Mouse (Mus musculus) heart, embryonic 16.5 days (tissue): ENCODE results near the gene Cdrt4. TPM values are rescaled to one million over a fixed set of nuclear protein-coding genes. Genes with fewer than 3 reads are reported as not detected.

Source experiments
- ATAC-seq: fragments of 200-750 bp; cut with Nextera tagmentation; replicated peaks from 2 replicates; pipeline ENCODE4 v1.8.0; 2017; ENCODE audit warnings: moderate number of reproducible peaks; ENCODE audit not compliant: insufficient read depth, low FRiP score; ENCODE audit errors: extremely low read depth
- H3K27ac ChIP-seq: fragments of 300-500 bp; sonication (generic); 2 replicates; pipeline ENCODE4 v1.5.1; 2014; ENCODE audit warnings: mild to moderate bottlenecking, low read length, control low read depth, moderate library complexity
- H3K27me3 ChIP-seq: fragments of 300-500 bp; sonication (generic); 2 replicates; pipeline ENCODE4 v1.6.1; 2014; ENCODE audit warnings: low read length, mixed read lengths; ENCODE audit not compliant: control insufficient read depth, insufficient read depth
- H3K36me3 ChIP-seq: fragments of 300-500 bp; sonication (generic); 2 replicates; pipeline ENCODE4 v1.6.1; 2014; ENCODE audit not compliant: control insufficient read depth, insufficient read depth
- H3K4me1 ChIP-seq: fragments of 300-500 bp; sonication (generic); 2 replicates; pipeline ENCODE4 v1.6.1; 2014; ENCODE audit warnings: low read length, mixed read lengths; ENCODE audit not compliant: control insufficient read depth, insufficient read depth
- H3K4me2 ChIP-seq: fragments of 300-500 bp; sonication (generic); 2 replicates; pipeline ENCODE4 v1.6.1; 2014; ENCODE audit warnings: low read depth, mild to moderate bottlenecking, control low read depth, low read length
- H3K4me3 ChIP-seq: fragments of 300-500 bp; sonication (generic); 2 replicates; pipeline ENCODE4 v1.5.1; 2014; ENCODE audit warnings: mild to moderate bottlenecking, control low read depth, low read length
- H3K9ac ChIP-seq: fragments of 300-500 bp; sonication (generic); 2 replicates; pipeline ENCODE4 v1.6.1; 2014; ENCODE audit warnings: low read length, control low read depth
- H3K9me3 ChIP-seq: fragments of 300-500 bp; sonication (generic); replicated peaks from 2 replicates; pipeline ENCODE4 v1.6.1; 2016; ENCODE audit warnings: low read length; ENCODE audit not compliant: control insufficient read depth
- WGBS: fragments of 180-500 bp; shearing (Covaris S2); extraction: QIAGEN DNeasy Blood & Tissue Kit; methylation state at CpG from one replicate; pipeline ENCODE4 v1.1.7; 2014; 5-methylcytosine and 5-hydroxymethylcytosine counted together
- polyA plus RNA-seq: library from polyadenylated mRNA; unstranded; fragments of >200 nt; fragmentation: Nextera tagmentation; extraction: Ambion mirVana; gene quantifications from 2 replicates; pipeline ENCODE4 v1.2.1, GENCODE M21; 2015

Gene Cdrt4
- polyA plus RNA-seq, 1 experiment from 2014 or later: 0.41 TPM

- no peaks in the 10 kb centered on the region for H3K27me3 ChIP-seq
- H3K4me2 ChIP-seq: no peak overlapping the region
- H3K27ac ChIP-seq: no peak overlapping the region
- H3K9ac ChIP-seq: no peak overlapping the region
- H3K4me1 ChIP-seq: peaks cover 4% of the 10 kb centered on the region; the same call in 1 of the 2 replicates
- H3K4me3 ChIP-seq: no peak overlapping the region
- ATAC-seq: no peak; the same call in 1 of the 2 replicates
- H3K9me3 ChIP-seq: no peaks in the 10 kb centered on the region
- H3K36me3 ChIP-seq: no peaks in the 10 kb centered on the region
Measured at GRCm38 (mm10) chr11:63020633-63021032, 69.6 kb downstream of the Cdrt4 start.

GRCm38 (mm10) chr11:63021141-63021806 lies 70.3 kb downstream of the Cdrt4 start:
- Histone ChIP-seq H3K9ac (no peak overlapping the region), H3K9me3 (no peaks in the 10 kb centered on the region), H3K4me3 (no peak overlapping the region), H3K4me1 (peaks cover 4% of the 10 kb centered on the region; the same call in 1 of the 2 replicates), H3K4me2 (no peak overlapping the region), H3K27me3 (no peaks in the 10 kb centered on the region), H3K36me3 (no peaks in the 10 kb centered on the region), H3K27ac (no peak overlapping the region)
- WGBS: 65% methylated on average over 5 of the region's 5 CpGs
- no peak for ATAC-seq

DNA sequence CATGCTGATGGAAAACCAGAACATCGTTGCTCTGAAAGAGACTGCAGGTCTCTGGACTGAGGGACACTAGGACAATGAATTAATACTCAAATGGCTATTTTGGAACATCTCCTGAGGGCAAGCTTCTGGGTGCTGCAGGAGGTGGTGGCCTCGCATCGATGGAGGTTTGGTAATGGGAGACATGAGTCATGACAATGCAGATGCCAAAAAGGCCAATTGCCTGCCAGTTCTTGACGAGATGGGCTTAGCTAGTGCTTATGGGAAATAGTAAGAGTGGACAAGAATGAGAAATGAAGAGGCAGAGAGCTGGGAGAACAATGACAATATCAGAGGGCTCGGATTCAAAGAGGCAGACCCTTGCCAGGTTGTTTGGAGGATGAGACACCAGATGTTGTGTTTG lies 72.5 kb downstream of the Cdrt4 start:
- Histone ChIP-seq H3K27me3 (no peaks in the 10 kb centered on the region), H3K4me2 (no peak overlapping the region), H3K27ac (no peak overlapping the region), H3K4me3 (no peak overlapping the region), H3K4me1 (peaks cover 8% of the 10 kb centered on the region), H3K9ac (no peak overlapping the region), H3K9me3 (no peaks in the 10 kb centered on the region), H3K36me3 (no peaks in the 10 kb centered on the region)
- ATAC-seq: no peak
- WGBS: 53% methylated on average over 5 of the region's 5 CpGs

- 17% methylated on average over 2 of the region's 2 CpGs for WGBS
- Histone ChIP-seq H3K9me3 (no peaks in the 10 kb centered on the region), H3K36me3 (no peaks in the 10 kb centered on the region), H3K4me3 (no peak overlapping the region), H3K4me2 (no peak overlapping the region), H3K27me3 (no peaks in the 10 kb centered on the region), H3K4me1 (peaks cover 8% of the 10 kb centered on the region), H3K27ac (no peak overlapping the region), H3K9ac (no peak overlapping the region)
- no peak for ATAC-seq
Measured at GRCm38 (mm10) chr11:63024136-63024535, 73.1 kb downstream of the Cdrt4 start.

DNA sequence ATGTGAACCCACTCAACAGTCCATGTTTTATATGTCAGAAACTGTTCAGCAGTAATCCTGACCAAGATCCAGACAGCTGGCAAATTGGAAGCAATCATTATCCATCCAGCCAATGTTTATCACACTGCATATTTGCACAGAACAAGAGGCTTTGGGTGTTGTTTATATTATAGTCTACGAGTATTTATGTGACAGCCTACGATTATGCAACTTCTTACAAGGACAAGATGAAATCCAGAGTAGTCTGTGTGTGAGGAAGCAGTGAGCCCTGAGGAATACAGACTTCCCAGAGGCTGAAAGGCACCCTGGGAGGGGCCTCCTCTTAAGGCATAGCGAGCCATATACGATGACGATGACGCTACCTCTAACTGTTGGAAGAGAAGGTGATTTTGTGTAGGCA lies 74.5 kb downstream of the Cdrt4 start:
- 67% methylated on average over 6 of the region's 6 CpGs for WGBS
- H3K27me3 ChIP-seq: no peaks in the 10 kb centered on the region
- no peak overlapping the region for H3K9ac ChIP-seq
- no peak overlapping the region for H3K4me2 ChIP-seq
- H3K4me3 ChIP-seq: no peak overlapping the region
- H3K36me3 ChIP-seq: no peaks in the 10 kb centered on the region
- no peak for ATAC-seq
- H3K4me1 ChIP-seq: peaks cover 8% of the 10 kb centered on the region
- no peaks in the 10 kb centered on the region for H3K9me3 ChIP-seq
- H3K27ac ChIP-seq: no peak overlapping the region

DNA sequence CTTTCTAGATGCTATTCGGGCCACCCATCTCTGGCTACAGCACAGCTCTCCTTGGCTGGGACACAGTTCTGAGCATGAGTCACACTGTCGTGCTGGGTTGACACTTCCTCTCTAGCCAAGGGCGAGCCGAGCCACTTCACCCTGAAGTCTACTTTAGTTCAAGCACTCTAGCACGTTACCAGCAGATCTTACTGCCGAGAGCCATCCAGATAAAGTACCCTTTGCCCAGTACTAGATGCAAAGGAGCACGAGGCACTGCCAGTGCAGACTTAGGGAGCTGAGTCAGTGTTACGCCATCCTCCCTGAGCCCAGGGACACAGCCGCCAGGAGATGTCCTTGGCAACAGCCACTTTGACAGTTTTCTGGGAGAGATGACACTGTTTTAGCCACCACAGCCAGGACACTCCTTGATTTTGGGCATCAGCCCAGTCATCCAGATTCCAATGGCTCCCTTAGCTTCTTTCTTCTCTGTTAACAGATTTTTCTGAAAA lies 75.7 kb downstream of the Cdrt4 start:
- WGBS: 32% methylated on average over 9 of the region's 9 CpGs
- no peak overlapping the region for H3K27ac ChIP-seq
- ATAC-seq: no peak
- no peak overlapping the region for H3K9ac ChIP-seq
- no peak overlapping the region for H3K4me3 ChIP-seq
- H3K9me3 ChIP-seq: no peaks in the 10 kb centered on the region
- no peaks in the 10 kb centered on the region for H3K27me3 ChIP-seq
- H3K36me3 ChIP-seq: no peaks in the 10 kb centered on the region
- no peak overlapping the region for H3K4me2 ChIP-seq
- peaks cover 8% of the 10 kb centered on the region for H3K4me1 ChIP-seq

- H3K36me3 ChIP-seq: no peaks in the 10 kb centered on the region
- H3K4me2 ChIP-seq: no peak overlapping the region
- no peak overlapping the region for H3K27ac ChIP-seq
- no peak for ATAC-seq
- H3K27me3 ChIP-seq: no peaks in the 10 kb centered on the region
- H3K9me3 ChIP-seq: peaks cover 2% of the 10 kb centered on the region; the same call in 1 of the 2 replicates
- WGBS: 88% methylated on average over 3 of the region's 3 CpGs
- H3K9ac ChIP-seq: no peak overlapping the region
- H3K4me1 ChIP-seq: peaks cover 8% of the 10 kb centered on the region
- H3K4me3 ChIP-seq: no peak overlapping the region
Measured at GRCm38 (mm10) chr11:63028131-63028530, 77.1 kb downstream of the Cdrt4 start.

GRCm38 (mm10) chr11:63029148-63029714 lies 78.2 kb downstream of the Cdrt4 start:
- no peak overlapping the region for H3K9ac ChIP-seq
- no peaks in the 10 kb centered on the region for H3K36me3 ChIP-seq
- 58% methylated on average over 4 of the region's 4 CpGs for WGBS
- no peak for ATAC-seq
- H3K4me1 ChIP-seq: peaks cover 6% of the 10 kb centered on the region
- H3K4me2 ChIP-seq: no peak overlapping the region
- H3K4me3 ChIP-seq: no peak overlapping the region
- peaks cover 3% of the 10 kb centered on the region; the same call in 1 of the 2 replicates for H3K9me3 ChIP-seq
- no peaks in the 10 kb centered on the region for H3K27me3 ChIP-seq
- no peak overlapping the region for H3K27ac ChIP-seq

DNA sequence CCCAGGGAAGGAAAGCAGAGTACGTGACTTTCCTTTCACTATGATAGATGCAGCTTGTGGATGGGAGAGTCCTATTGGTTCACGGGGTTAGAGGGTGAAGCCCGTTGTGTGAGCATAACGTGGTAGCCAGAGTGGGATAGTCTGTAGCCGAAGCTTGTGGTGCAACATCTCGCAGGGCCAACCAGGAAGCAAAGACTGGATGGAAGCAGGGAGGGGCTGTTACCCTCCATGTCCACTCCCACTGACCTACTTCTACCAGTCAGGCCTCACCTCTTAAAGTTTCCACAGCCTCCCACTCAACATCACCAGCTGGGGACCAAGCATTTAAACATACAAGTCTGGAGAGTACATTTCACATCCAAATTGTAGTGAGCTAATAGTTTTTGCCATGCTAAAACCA lies 78.7 kb downstream of the Cdrt4 start:
- Histone ChIP-seq H3K36me3 (no peaks in the 10 kb centered on the region), H3K27me3 (no peaks in the 10 kb centered on the region), H3K4me2 (no peak overlapping the region), H3K4me1 (peaks cover 4% of the 10 kb centered on the region; the same call in 1 of the 2 replicates), H3K4me3 (no peak overlapping the region), H3K27ac (no peak overlapping the region), H3K9ac (no peak overlapping the region), H3K9me3 (peaks cover 3% of the 10 kb centered on the region; the same call in 1 of the 2 replicates)
- no peak for ATAC-seq
- 91% methylated on average over 6 of the region's 6 CpGs for WGBS
